In genomic region chr6:19273207-19273606, GRCm38 (mm10) we compare ENCODE assay signal across 27 mouse cellular contexts.
DNase-seq lines count a peak whose midpoint lies in the region; ATAC-seq and TF ChIP-seq lines count a peak whose summit lies in the region.
"Had no signal": no experiment of that assay in that cellular context is flagged by ENCODE, and none has a peak within 500 bp of the region (broad histone marks: within the 10 kb centered on the region; RNA-seq: fewer than 3 reads in every experiment).

No protein-coding gene starts in this region.

- no peak overlapping the region for H3K4me2 ChIP-seq in lung, embryonic 14.5 days
- no peak overlapping the region for H3K4me2 ChIP-seq in lung, embryonic 16.5 days (ENCODE audit: low read depth, low read length)
- H3K4me2 ChIP-seq: embryonic facial prominence, embryonic 12.5 days; embryonic facial prominence, embryonic 15.5 days; forebrain, embryonic 12.5 days had no signal

- no peaks in the 10 kb centered on the region for H3K9me3 ChIP-seq in lung, embryonic 14.5 days (ENCODE audit: low read depth, low read length)
- no peaks in the 10 kb centered on the region for H3K9me3 ChIP-seq in lung, embryonic 16.5 days (ENCODE audit: control insufficient read depth, low read length)
- H3K9me3 ChIP-seq: embryonic facial prominence, embryonic 12.5 days; embryonic facial prominence, embryonic 15.5 days; forebrain, embryonic 10.5 days; forebrain, embryonic 12.5 days had no signal

- H3K27ac ChIP-seq in lung, embryonic 14.5 days (ENCODE audit: low read depth) = no peak overlapping the region; the same call in 1 of the 2 replicates
- H3K27ac ChIP-seq in lung, embryonic 16.5 days (ENCODE audit: low read length) = no peak overlapping the region
- H3K27ac ChIP-seq: embryonic facial prominence, embryonic 12.5 days; embryonic facial prominence, embryonic 15.5 days; forebrain, embryonic 10.5 days; forebrain, embryonic 12.5 days had no signal

- 32% methylated on average over 2 of the region's 2 CpGs for WGBS in lung, embryonic 14.5 days
- WGBS in lung, embryonic 16.5 days = 44% methylated on average over 2 of the region's 2 CpGs

- TF ChIP-seq CTCF in lung, embryonic 14.5 days (IDR thresholded peaks at IDR 0.05; ENCODE audit: low read depth) = no peak

- H3K27me3 ChIP-seq in lung, embryonic 14.5 days (ENCODE audit: insufficient read depth, low read length) = no peaks in the 10 kb centered on the region
- no peaks in the 10 kb centered on the region for H3K27me3 ChIP-seq in lung, embryonic 16.5 days (ENCODE audit: control insufficient read depth, insufficient read depth, low read depth, low read length)
- H3K27me3 ChIP-seq: embryonic facial prominence, embryonic 12.5 days; embryonic facial prominence, embryonic 15.5 days; forebrain, embryonic 12.5 days; Patski had no signal

- no peak overlapping the region for H3K9ac ChIP-seq in lung, embryonic 14.5 days
- H3K9ac ChIP-seq in lung, embryonic 16.5 days (ENCODE audit: low read length) = no peak overlapping the region
- H3K9ac ChIP-seq: embryonic facial prominence, embryonic 12.5 days; embryonic facial prominence, embryonic 15.5 days; forebrain, embryonic 12.5 days had no signal

- no peaks in the 10 kb centered on the region for H3K36me3 ChIP-seq in lung, embryonic 14.5 days (ENCODE audit: insufficient read depth)
- no peaks in the 10 kb centered on the region for H3K36me3 ChIP-seq in lung, embryonic 16.5 days (ENCODE audit: control insufficient read depth, insufficient read depth, low read length)
- H3K36me3 ChIP-seq: embryonic facial prominence, embryonic 12.5 days; embryonic facial prominence, embryonic 15.5 days; forebrain, embryonic 10.5 days; forebrain, embryonic 12.5 days had no signal

- ATAC-seq in frontal cortex, adult (ENCODE audit: low TSS enrichment) = peak; percentile 73
- peak; percentile 78 for ATAC-seq in lung, embryonic 14.5 days (ENCODE audit: insufficient read depth)
- peak; percentile 54 for ATAC-seq in lung, embryonic 16.5 days (ENCODE audit: low read depth)
- ATAC-seq: activated CD4-positive, CD25-positive, alpha-beta regulatory T cell, adult 4 months; forebrain, embryonic 14.5 days; forebrain, embryonic 16.5 days; Patski had no signal

- no peaks in the 10 kb centered on the region for H3K4me1 ChIP-seq in lung, embryonic 14.5 days (ENCODE audit: insufficient read depth)
- H3K4me1 ChIP-seq in lung, embryonic 16.5 days (replicated peaks; ENCODE audit: control insufficient read depth, insufficient read depth, low read length) = no peaks in the 10 kb centered on the region
- H3K4me1 ChIP-seq: embryonic facial prominence, embryonic 12.5 days; embryonic facial prominence, embryonic 15.5 days; forebrain, embryonic 10.5 days; forebrain, embryonic 12.5 days had no signal

- DNase-seq in frontal cortex, postnatal 36 days (ENCODE audit: low spot score in 2 of 2) = no peak
- peak; percentile 59 for DNase-seq in lung, embryonic 14.5 days
- DNase-seq in lung, adult 18-20 months = no peak
- DNase-seq in lung, postnatal 4 days = no peak
- DNase-seq in telencephalon, adult 2 months (ENCODE audit: low read depth, low spot score) = peak; percentile 15
- no peak for DNase-seq in MN1 (ENCODE audit: low spot score)
- DNase-seq: adrenal gland, adult 8-10 months; adrenal gland, postnatal 14 days; adrenal gland, postnatal 36 days; cerebellum, adult 11 months; cerebellum, adult 18-20 months; cerebellum, adult 8-10 months; cerebellum, adult 9-11 months; cerebellum, postnatal 14 days; cerebellum, postnatal 36 days; embryo, embryonic 11 days had no signal

- no peak overlapping the region for H3K4me3 ChIP-seq in lung, embryonic 14.5 days (ENCODE audit: low read depth, low read length)
- H3K4me3 ChIP-seq in lung, embryonic 16.5 days (ENCODE audit: low read length) = no peak overlapping the region
- H3K4me3 ChIP-seq: embryonic facial prominence, embryonic 12.5 days; embryonic facial prominence, embryonic 15.5 days; erythroblast, embryonic 14.5 days; forebrain, embryonic 10.5 days; forebrain, embryonic 12.5 days had no signal

Comparison
In these comparisons a context has a peak if more than half of its experiments do, and no peak if none do; other contexts are left out.
1. DNase-seq: peak in lung, embryonic 14.5 days (single experiment) and telencephalon, adult 2 months (single experiment); none in frontal cortex, postnatal 36 days (0 of 2), lung, adult 18-20 months (0 of 2), lung, postnatal 4 days (0 of 2) and MN1 (single experiment).
2. Peak in every context shown above with its lines, with median percentiles within 50 percentile points of each other: ATAC-seq.